Mouse (Mus musculus) heart, embryonic 14.5 days (tissue): ENCODE data around the gene Mkrn1. TPM values are rescaled to one million over a fixed set of nuclear protein-coding genes. Genes with fewer than 3 reads are reported as not detected.

Experiments used
- ATAC-seq: fragments of 200-750 bp; cut with Nextera tagmentation; 2 replicates; pipeline ENCODE4 v1.8.0; 2017; ENCODE audit warnings: low read depth, moderate TSS enrichment; ENCODE audit not compliant: insufficient number of reproducible peaks, insufficient read depth, low FRiP score
- H3K27ac ChIP-seq, 2 experiments: fragments of 200-500 bp in 1 of 2; fragments of 300-500 bp in 1 of 2; sonication (generic) in 1 of 2; replicated peaks in 1 of 2; 2 replicates each; pipeline ENCODE4 v1.5.1; 2012 to 2014; ENCODE audit warnings: low read depth in 2 of 2, low read length in 2 of 2, control low read depth in 1 of 2, mild to moderate bottlenecking in 1 of 2, mixed read lengths in 1 of 2; ENCODE audit not compliant: control insufficient read depth in 1 of 2, insufficient read depth in 1 of 2
- H3K27me3 ChIP-seq: fragments of 300-500 bp; sonication (generic); 2 replicates; pipeline ENCODE4 v1.6.1; 2014; ENCODE audit warnings: mild to moderate bottlenecking, low read length, control low read depth; ENCODE audit not compliant: control insufficient read depth, insufficient read depth
- H3K36me3 ChIP-seq: fragments of 300-500 bp; sonication (generic); 2 replicates; pipeline ENCODE4 v1.6.1; 2014; ENCODE audit warnings: mild to moderate bottlenecking, control low read depth, low read length, mixed read lengths; ENCODE audit not compliant: control insufficient read depth, insufficient read depth
- H3K4me1 ChIP-seq, 2 experiments: fragments of 200-500 bp in 1 of 2; fragments of 300-500 bp in 1 of 2; sonication (generic) in 1 of 2; 2 replicates each; pipeline ENCODE4 v1.6.1; 2012 to 2014; ENCODE audit warnings: low read length in 2 of 2, control low read depth in 1 of 2, mixed read lengths in 1 of 2; ENCODE audit not compliant: control insufficient read depth in 2 of 2, insufficient read depth in 2 of 2
- H3K4me2 ChIP-seq: fragments of 300-500 bp; sonication (generic); 2 replicates; pipeline ENCODE4 v1.6.1; 2014; ENCODE audit warnings: mild to moderate bottlenecking, low read length
- H3K4me3 ChIP-seq, 2 experiments: fragments of 200-500 bp in 1 of 2; fragments of 300-500 bp in 1 of 2; sonication (generic) in 1 of 2; 2 replicates each; pipeline ENCODE4 v1.5.1; 2012 to 2014; ENCODE audit warnings: low read length in 2 of 2, mild to moderate bottlenecking in 2 of 2, control low read depth in 1 of 2, low read depth in 1 of 2, moderate library complexity in 1 of 2; ENCODE audit not compliant: control insufficient read depth in 1 of 2, insufficient read depth in 1 of 2
- H3K9ac ChIP-seq: fragments of 300-500 bp; sonication (generic); 2 replicates; pipeline ENCODE4 v1.6.1; 2014; ENCODE audit warnings: mild to moderate bottlenecking, low read length
- H3K9me3 ChIP-seq: fragments of 300-500 bp; sonication (generic); 2 replicates; pipeline ENCODE4 v1.6.1; 2016; ENCODE audit warnings: low read length, control low read depth; ENCODE audit not compliant: control insufficient read depth
- WGBS: fragments of 180-500 bp; shearing (Covaris S2); extraction: QIAGEN DNeasy Blood & Tissue Kit; methylation state at CpG from one replicate; pipeline ENCODE4 v1.1.7; 2014; 5-methylcytosine and 5-hydroxymethylcytosine counted together
- polyA plus RNA-seq: library from polyadenylated mRNA; unstranded; fragments of >200 nt; fragmentation: Nextera tagmentation; extraction: Ambion mirVana; gene quantifications from 2 replicates; pipeline ENCODE4 v1.2.1, GENCODE M21; 2014

The Mkrn1 gene
- polyA plus RNA-seq, 1 experiment from 2014 or later: 65.5 TPM

DNA sequence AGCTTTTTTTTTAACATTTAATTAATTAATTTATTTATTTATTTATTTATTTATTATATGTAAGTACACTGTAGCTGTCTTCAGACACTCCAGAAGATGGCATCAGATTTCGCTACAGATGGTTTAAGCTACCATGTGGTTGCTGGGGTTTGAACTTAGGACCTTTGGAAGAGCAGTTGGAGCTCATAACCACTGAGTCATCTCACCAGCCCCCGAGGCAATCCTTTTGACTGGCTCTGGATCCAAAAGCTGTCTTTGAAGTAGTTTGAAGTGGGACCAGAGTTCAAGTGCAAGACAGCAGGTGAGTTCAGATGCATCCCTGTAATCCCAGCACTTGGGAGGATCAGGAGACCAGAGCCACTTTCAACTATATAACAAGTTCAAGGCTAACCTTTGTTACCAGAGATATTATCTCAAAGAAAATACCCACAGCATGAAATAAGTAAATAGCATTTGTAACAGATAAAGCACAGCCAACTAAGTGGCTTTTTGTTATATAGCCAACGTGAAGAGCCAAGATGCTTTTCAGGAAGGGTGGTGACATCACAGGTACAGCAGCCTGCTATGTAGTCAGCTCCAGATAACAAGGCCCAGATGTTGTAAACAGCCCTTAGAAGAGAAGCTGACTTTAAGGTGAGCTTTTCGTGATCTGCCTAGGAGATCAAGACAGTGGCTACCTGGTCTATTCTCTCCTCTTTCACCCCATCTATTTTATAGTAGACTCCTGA lies 7.2 kb upstream of the Mkrn1 start:
- no peak overlapping the region for H3K4me3 ChIP-seq
- no peaks in the 10 kb centered on the region for H3K4me1 ChIP-seq
- no peak overlapping the region for H3K4me2 ChIP-seq
- WGBS: 67% methylated on average over 4 of the region's 4 CpGs
- H3K36me3 ChIP-seq: no peaks in the 10 kb centered on the region
- H3K9me3 ChIP-seq: no peaks in the 10 kb centered on the region
- ATAC-seq: no peak
- no peak overlapping the region for H3K27ac ChIP-seq
- H3K27me3 ChIP-seq: no peaks in the 10 kb centered on the region; the same call in 1 of the 2 replicates
- no peak overlapping the region for H3K9ac ChIP-seq

DNA sequence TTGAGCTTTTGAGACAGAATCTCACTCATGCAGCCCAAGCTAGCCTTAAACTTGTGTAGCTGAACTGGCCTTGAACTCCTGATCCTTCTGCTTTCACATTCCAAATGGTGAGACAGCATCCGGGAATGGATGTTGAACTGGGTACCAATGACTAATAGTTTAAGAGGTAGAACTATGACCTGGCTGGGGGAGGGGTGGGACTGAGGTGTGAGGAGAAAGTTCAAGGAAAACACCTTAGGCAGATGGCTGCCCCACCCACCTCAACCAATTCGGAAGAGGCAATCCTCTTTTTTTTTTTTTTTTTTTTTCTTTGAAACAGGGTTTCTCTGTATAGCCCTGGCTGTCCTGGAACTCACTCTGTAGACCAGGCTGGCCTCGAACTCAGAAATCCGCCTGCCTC lies 6.5 kb upstream of the Mkrn1 start:
- no peak overlapping the region for H3K4me3 ChIP-seq
- H3K36me3 ChIP-seq: no peaks in the 10 kb centered on the region
- no peaks in the 10 kb centered on the region for H3K9me3 ChIP-seq
- no peak for ATAC-seq
- H3K9ac ChIP-seq: no peak overlapping the region
- H3K27ac ChIP-seq: no peak overlapping the region
- H3K4me1 ChIP-seq: no peaks in the 10 kb centered on the region
- 65% methylated on average over 4 of the region's 4 CpGs for WGBS
- no peaks in the 10 kb centered on the region; the same call in 1 of the 2 replicates for H3K27me3 ChIP-seq
- no peak overlapping the region for H3K4me2 ChIP-seq

DNA sequence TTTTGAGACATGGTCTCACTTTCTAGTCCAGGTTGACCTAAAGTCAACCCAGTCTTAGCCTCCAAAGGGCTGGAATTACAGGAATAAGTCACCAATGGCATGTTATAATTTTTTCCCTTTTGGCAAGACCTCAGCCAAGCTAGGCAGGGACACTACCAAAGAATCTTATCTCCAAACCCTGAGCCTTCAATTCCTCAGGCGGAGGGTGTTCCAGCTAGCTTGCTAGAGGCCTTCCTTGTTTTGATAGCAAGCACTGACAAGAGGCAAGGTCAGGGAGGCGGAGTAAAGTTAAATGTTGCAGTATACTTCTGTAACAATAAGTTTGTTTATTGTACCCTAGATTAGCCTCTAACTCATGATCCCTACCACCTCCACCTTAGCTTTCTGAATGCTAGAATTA lies 4.9 kb upstream of the Mkrn1 start:
- no peak overlapping the region for H3K4me2 ChIP-seq
- no peaks in the 10 kb centered on the region for H3K9me3 ChIP-seq
- H3K4me1 ChIP-seq: no peaks in the 10 kb centered on the region; a peak in 1 of 4 replicates
- 59% methylated on average over 2 of the region's 2 CpGs for WGBS
- H3K27ac ChIP-seq: no peak overlapping the region
- H3K36me3 ChIP-seq: no peaks in the 10 kb centered on the region
- H3K4me3 ChIP-seq: no peak overlapping the region
- H3K9ac ChIP-seq: no peak overlapping the region
- no peak for ATAC-seq
- H3K27me3 ChIP-seq: no peaks in the 10 kb centered on the region; the same call in 1 of the 2 replicates

- Histone ChIP-seq H3K9ac (no peak overlapping the region), H3K4me2 (no peak overlapping the region), H3K27me3 (no peaks in the 10 kb centered on the region; the same call in 1 of the 2 replicates), H3K36me3 (no peaks in the 10 kb centered on the region), H3K9me3 (no peaks in the 10 kb centered on the region), H3K27ac (no peak overlapping the region), H3K4me3 (no peak overlapping the region), H3K4me1 (peaks cover 2 to 5% of the 10 kb centered on the region in 2 experiments; a peak in 2 of 4 replicates)
- 75% methylated on average over 7 of the region's 7 CpGs for WGBS
- ATAC-seq: no peak
These were observed 3.4 kb upstream of the Mkrn1 start for GRCm38 (mm10) chr6:39423686-39424085.

DNA sequence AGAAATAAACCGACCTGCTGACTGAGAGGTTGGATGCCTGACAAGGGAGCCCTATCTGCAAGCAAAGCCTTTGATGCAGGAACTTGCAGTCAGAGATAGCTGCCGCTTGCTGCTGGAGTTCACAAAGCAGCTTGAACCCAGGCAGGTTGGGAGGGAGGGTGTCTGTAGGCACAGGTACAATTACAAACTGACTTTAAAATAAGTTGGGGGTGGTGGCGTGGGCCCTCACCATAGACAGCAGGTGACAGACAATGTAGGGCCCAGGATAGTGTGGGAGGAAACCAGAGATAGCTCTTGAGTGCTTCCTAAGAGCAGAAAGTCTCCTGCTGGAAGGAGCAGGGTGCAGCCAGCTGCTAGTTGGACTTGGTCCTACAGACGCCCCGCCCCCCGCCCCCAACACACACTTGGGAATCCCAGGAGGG lies 2.9 kb upstream of the Mkrn1 start:
- WGBS: 41% methylated on average over 6 of the region's 6 CpGs
- Histone ChIP-seq H3K27ac (no peak overlapping the region), H3K4me1 (peaks cover 2 to 5% of the 10 kb centered on the region in 2 experiments; a peak in 2 of 4 replicates), H3K4me2 (no peak overlapping the region), H3K9ac (no peak overlapping the region), H3K4me3 (no peak overlapping the region), H3K36me3 (no peaks in the 10 kb centered on the region), H3K9me3 (no peaks in the 10 kb centered on the region), H3K27me3 (peaks cover 3% of the 10 kb centered on the region; the same call in 1 of the 2 replicates)
- no peak for ATAC-seq

- 43% methylated on average over 4 of the region's 4 CpGs for WGBS
- no peaks in the 10 kb centered on the region for H3K9me3 ChIP-seq
- peaks cover 5% of the 10 kb centered on the region; the same call in 1 of the 2 replicates for H3K27me3 ChIP-seq
- no peak overlapping the region for H3K4me2 ChIP-seq
- no peak overlapping the region for H3K4me3 ChIP-seq
- H3K4me1 ChIP-seq: peaks cover 2 to 5% of the 10 kb centered on the region in 2 experiments; a peak in 2 of 4 replicates
- no peaks in the 10 kb centered on the region for H3K36me3 ChIP-seq
- H3K27ac ChIP-seq: no peak overlapping the region
- no peak for ATAC-seq
- H3K9ac ChIP-seq: no peak overlapping the region
These were observed 605 bp upstream of the Mkrn1 start for GRCm38 (mm10) chr6:39420867-39421266.

- no peaks in the 10 kb centered on the region for H3K9me3 ChIP-seq
- H3K4me3 ChIP-seq: peak overlapping the region; percentile 65 to 78
- H3K36me3 ChIP-seq: no peaks in the 10 kb centered on the region
- peaks cover 5% of the 10 kb centered on the region; the same call in 1 of the 2 replicates for H3K27me3 ChIP-seq
- peak overlapping the region; percentile 81 for H3K4me2 ChIP-seq
- WGBS: under 1% methylated on average over 39 of the region's 43 CpGs
- H3K27ac ChIP-seq: peak overlapping the region in 1 of 2 experiments; percentile 35; a peak in 1 of 4 replicates
- H3K9ac ChIP-seq: peak overlapping the region; percentile 78
- ATAC-seq: 0 out of 2 replicates have a peak, but pooled peaks have one; percentile 1
- peaks cover 2 to 9% of the 10 kb centered on the region in 2 experiments; a peak in 2 of 4 replicates for H3K4me1 ChIP-seq
These were observed 844 bp downstream of the Mkrn1 start for GRCm38 (mm10) chr6:39419386-39419850.
